Mouse (Mus musculus): Measurements from ENCODE around the gene Tpst1. TPM values are rescaled to one million over a fixed set of nuclear protein-coding genes. Genes with fewer than 3 reads are reported as not detected.

Gene Tpst1
- polyA plus RNA-seq, 1 experiment from 2014 or later: 57.0 TPM

DNA sequence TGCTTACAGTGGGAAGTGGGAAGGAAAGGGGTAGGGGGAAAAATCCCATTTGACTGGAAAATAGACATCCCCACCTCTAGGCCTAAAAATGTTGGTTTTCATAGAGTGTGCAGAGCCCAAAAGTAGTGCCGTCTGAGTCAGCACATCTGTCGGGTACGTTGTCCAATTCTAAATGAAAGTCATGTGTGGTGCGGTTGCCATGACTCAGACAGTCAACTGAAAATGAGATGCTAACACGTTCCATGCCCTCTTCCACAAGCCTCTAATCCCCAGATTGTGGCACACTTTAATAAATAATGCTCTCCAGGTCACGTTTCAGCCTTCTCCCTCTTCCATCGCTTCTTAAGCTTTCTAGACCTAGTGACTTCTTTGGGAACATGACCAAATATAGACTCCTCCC lies 43.7 kb downstream of the Tpst1 start:
- Histone ChIP-seq H3K27me3 (ENCODE audit: control insufficient read depth, insufficient read depth, low read length) (no peaks in the 10 kb centered on the region), H3K4me1 (ENCODE audit: control insufficient read depth, insufficient read depth, low read length) (no peaks in the 10 kb centered on the region), H3K36me3 (ENCODE audit: control insufficient read depth, insufficient read depth, low read length) (0 out of 2 replicates have a peak, but pooled peaks cover 4% of the 10 kb centered on the region), H3K4me2 (ENCODE audit: low read depth) (no peak overlapping the region), H3K9ac (ENCODE audit: low read length) (no peak overlapping the region), H3K27ac (ENCODE audit: low read depth, low read length) (no peak overlapping the region), H3K9me3 (ENCODE audit: control insufficient read depth, low read length) (no peaks in the 10 kb centered on the region), H3K4me3 (ENCODE audit: low read depth, low read length) (no peak overlapping the region)
- 94% methylated on average over 7 of the region's 7 CpGs for WGBS
- ATAC-seq (ENCODE audit: insufficient read depth, low FRiP score, low TSS enrichment) (no peak), DNase-seq (ENCODE audit: low spot score) (no peak)

DNA sequence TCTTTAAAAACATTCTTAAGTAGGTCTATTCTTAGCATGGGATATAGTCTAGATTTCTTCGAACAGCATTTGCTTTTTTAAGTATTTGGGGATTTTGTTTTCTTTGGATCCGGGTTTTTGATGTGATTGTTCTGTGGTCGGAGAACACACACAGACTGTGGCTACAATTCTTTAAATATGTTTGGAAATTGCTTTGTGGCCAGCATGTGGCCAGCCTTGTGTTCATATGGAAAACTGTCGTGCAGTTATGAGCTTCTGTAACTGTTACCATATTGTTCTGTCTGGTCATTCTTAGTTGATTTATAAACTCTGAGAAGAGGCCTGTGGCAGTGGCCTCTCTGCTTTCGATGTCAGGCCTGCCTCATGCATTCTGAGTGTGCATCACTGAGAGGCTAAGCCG lies 44.8 kb downstream of the Tpst1 start:
- WGBS: 84% methylated on average over 6 of the region's 6 CpGs
- ATAC-seq (ENCODE audit: insufficient read depth, low FRiP score, low TSS enrichment) (no peak), DNase-seq (ENCODE audit: low spot score) (no peak)
- no peaks in the 10 kb centered on the region for H3K4me1 ChIP-seq (ENCODE audit: control insufficient read depth, insufficient read depth, low read length)
- no peak overlapping the region for H3K9ac ChIP-seq (ENCODE audit: low read length)
- H3K36me3 ChIP-seq (ENCODE audit: control insufficient read depth, insufficient read depth, low read length): 0 out of 2 replicates have a peak, but pooled peaks cover 4% of the 10 kb centered on the region
- no peaks in the 10 kb centered on the region for H3K27me3 ChIP-seq (ENCODE audit: control insufficient read depth, insufficient read depth, low read length)
- no peaks in the 10 kb centered on the region for H3K9me3 ChIP-seq (ENCODE audit: control insufficient read depth, low read length)
- no peak overlapping the region for H3K27ac ChIP-seq (ENCODE audit: low read depth, low read length)
- H3K4me2 ChIP-seq (ENCODE audit: low read depth): no peak overlapping the region
- H3K4me3 ChIP-seq (ENCODE audit: low read depth, low read length): no peak overlapping the region

DNA sequence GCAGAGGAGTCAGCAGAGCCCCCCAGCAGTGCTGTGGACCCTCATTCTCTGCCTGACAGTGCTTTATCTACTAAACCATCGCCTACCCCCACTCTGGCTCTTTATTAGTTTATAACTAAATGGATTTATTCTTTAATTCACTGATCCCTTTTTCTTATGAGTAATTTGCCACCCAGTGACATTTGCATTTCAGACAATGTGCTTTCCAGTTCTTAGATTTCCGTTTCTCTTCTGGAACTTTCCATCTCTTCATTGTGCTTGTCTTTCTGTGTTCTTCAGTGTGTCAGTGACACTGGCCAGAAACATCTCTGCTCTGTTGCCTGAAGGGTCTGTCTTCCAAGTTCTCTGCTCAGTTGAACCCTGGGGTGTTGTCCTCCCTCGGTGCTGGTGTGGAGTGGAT lies 46.1 kb downstream of the Tpst1 start:
- Histone ChIP-seq H3K4me1 (ENCODE audit: control insufficient read depth, insufficient read depth, low read length) (no peaks in the 10 kb centered on the region), H3K27me3 (ENCODE audit: control insufficient read depth, insufficient read depth, low read length) (no peaks in the 10 kb centered on the region), H3K4me2 (ENCODE audit: low read depth) (no peak overlapping the region), H3K27ac (ENCODE audit: low read depth, low read length) (no peak overlapping the region), H3K9me3 (ENCODE audit: control insufficient read depth, low read length) (no peaks in the 10 kb centered on the region), H3K9ac (ENCODE audit: low read length) (no peak overlapping the region), H3K36me3 (ENCODE audit: control insufficient read depth, insufficient read depth, low read length) (0 out of 2 replicates have a peak, but pooled peaks cover 4% of the 10 kb centered on the region), H3K4me3 (ENCODE audit: low read depth, low read length) (no peak overlapping the region)
- ATAC-seq (ENCODE audit: insufficient read depth, low FRiP score, low TSS enrichment) (no peak), DNase-seq (ENCODE audit: low spot score) (no peak)
- WGBS: 85% methylated on average over 3 of the region's 3 CpGs

DNA sequence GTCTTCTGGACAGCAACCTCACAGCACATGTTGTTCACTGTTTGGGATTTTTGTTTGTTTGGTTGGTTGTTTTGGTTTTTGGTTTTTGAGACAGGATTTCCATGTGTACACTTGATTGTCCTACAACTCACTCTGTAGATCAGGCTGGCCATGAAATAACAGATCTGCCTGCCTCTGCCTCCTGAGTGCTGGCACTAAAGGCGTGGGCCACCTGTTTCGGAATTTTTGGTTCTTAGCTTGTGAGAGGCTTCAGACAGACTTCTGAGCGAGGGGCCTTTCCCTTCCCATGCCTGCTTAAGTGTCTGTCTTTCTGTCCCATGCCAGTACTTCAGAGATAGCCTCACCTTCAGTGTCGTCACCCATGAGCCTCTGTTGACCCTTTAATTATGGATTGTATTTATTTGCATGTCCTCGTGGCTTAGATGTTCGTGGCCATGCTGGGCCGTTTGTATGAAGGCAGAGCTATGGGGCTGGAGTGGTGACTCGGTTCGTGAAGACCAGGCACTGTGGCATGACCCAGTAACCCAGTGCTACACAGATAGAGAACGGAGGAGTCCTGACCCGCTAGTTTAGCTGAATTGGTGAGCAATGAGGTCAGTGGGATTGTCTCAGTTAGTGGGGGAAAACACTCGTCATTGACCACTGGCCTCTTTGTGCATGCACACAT lies 47.1 kb downstream of the Tpst1 start:
- no peak for ATAC-seq (ENCODE audit: insufficient read depth, low FRiP score, low TSS enrichment)
- DNase-seq (ENCODE audit: low spot score): no peak

GRCm38 (mm10) chr5:130120904-130121303 lies 47.8 kb downstream of the Tpst1 start:
- H3K4me1 ChIP-seq (ENCODE audit: control insufficient read depth, insufficient read depth, low read length): no peaks in the 10 kb centered on the region
- no peak overlapping the region for H3K27ac ChIP-seq (ENCODE audit: low read depth, low read length)
- H3K4me3 ChIP-seq (ENCODE audit: low read depth, low read length): no peak overlapping the region
- 65% methylated on average over 6 of the region's 6 CpGs for WGBS
- no peaks in the 10 kb centered on the region for H3K9me3 ChIP-seq (ENCODE audit: control insufficient read depth, low read length)
- H3K36me3 ChIP-seq (ENCODE audit: control insufficient read depth, insufficient read depth, low read length): no peaks in the 10 kb centered on the region
- no peaks in the 10 kb centered on the region for H3K27me3 ChIP-seq (ENCODE audit: control insufficient read depth, insufficient read depth, low read length)
- no peak overlapping the region for H3K9ac ChIP-seq (ENCODE audit: low read length)
- ATAC-seq (ENCODE audit: insufficient read depth, low FRiP score, low TSS enrichment): no peak
- no peak overlapping the region for H3K4me2 ChIP-seq (ENCODE audit: low read depth)
- DNase-seq (ENCODE audit: low spot score): peak; percentile 35

More for the DNA sequence above, 47.1 kb downstream of the Tpst1 start:
- no peaks in the 10 kb centered on the region for H3K9me3 ChIP-seq (ENCODE audit: control insufficient read depth, low read length)
- H3K9ac ChIP-seq (ENCODE audit: low read length): no peak overlapping the region
- no peaks in the 10 kb centered on the region for H3K4me1 ChIP-seq (ENCODE audit: control insufficient read depth, insufficient read depth, low read length)
- H3K27me3 ChIP-seq (ENCODE audit: control insufficient read depth, insufficient read depth, low read length): no peaks in the 10 kb centered on the region
- H3K4me3 ChIP-seq (ENCODE audit: low read depth, low read length): no peak overlapping the region
- H3K27ac ChIP-seq (ENCODE audit: low read depth, low read length): no peak overlapping the region
- no peak overlapping the region for H3K4me2 ChIP-seq (ENCODE audit: low read depth)
- 89% methylated on average over 12 of the region's 12 CpGs for WGBS
- no peaks in the 10 kb centered on the region for H3K36me3 ChIP-seq (ENCODE audit: control insufficient read depth, insufficient read depth, low read length)

DNA sequence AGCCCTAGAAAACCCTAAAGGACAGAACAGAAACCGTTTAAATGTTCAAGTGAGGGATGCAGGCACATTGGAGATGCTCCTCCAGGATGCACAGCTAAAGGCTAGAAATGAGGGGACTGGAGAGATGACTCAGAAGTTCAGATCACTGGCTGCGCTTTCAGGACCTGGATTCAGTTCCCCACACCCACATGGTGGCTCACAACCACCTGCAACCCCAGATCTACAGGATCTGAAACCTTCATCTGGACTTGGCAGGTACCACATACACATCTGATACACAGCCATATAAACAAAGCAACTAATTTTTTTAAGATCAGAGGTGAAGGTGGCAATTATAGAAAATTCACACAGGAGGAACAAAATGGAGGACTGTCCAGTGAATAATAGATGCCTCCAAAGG lies 49.2 kb downstream of the Tpst1 start:
- 93% methylated on average over 2 of the region's 2 CpGs for WGBS
- Histone ChIP-seq H3K9ac (ENCODE audit: low read length) (no peak overlapping the region), H3K27me3 (ENCODE audit: control insufficient read depth, insufficient read depth, low read length) (no peaks in the 10 kb centered on the region), H3K9me3 (ENCODE audit: control insufficient read depth, low read length) (no peaks in the 10 kb centered on the region), H3K4me2 (ENCODE audit: low read depth) (no peak overlapping the region), H3K36me3 (ENCODE audit: control insufficient read depth, insufficient read depth, low read length) (no peaks in the 10 kb centered on the region), H3K4me3 (ENCODE audit: low read depth, low read length) (no peak overlapping the region), H3K4me1 (ENCODE audit: control insufficient read depth, insufficient read depth, low read length) (no peaks in the 10 kb centered on the region), H3K27ac (ENCODE audit: low read depth, low read length) (no peak overlapping the region)
- no peak for ATAC-seq (ENCODE audit: insufficient read depth, low FRiP score, low TSS enrichment)
- no peak for DNase-seq (ENCODE audit: low spot score)

DNA sequence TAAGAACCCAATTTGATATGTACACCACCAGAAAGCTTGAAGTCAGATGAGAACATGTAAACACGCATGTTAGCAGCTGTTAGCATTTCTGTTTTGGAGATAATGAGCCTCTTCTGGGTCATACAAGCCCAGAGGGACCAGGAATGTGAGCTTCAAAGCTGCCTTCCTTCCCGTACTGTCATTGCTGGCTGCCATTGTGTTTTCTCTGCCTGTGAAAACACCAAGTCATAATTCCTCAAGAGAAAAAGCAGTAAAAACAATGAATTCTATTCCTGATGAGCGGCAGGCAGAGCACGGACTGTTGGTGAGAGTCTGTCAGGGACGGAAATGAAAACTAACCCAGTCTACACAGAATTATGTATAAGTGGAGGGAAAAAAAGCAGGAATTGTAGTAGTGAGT lies 51.1 kb downstream of the Tpst1 start:
- Histone ChIP-seq H3K9ac (ENCODE audit: low read length) (no peak overlapping the region), H3K4me1 (ENCODE audit: control insufficient read depth, insufficient read depth, low read length) (no peaks in the 10 kb centered on the region), H3K4me3 (ENCODE audit: low read depth, low read length) (no peak overlapping the region), H3K4me2 (ENCODE audit: low read depth) (no peak overlapping the region), H3K9me3 (ENCODE audit: control insufficient read depth, low read length) (no peaks in the 10 kb centered on the region), H3K27me3 (ENCODE audit: control insufficient read depth, insufficient read depth, low read length) (no peaks in the 10 kb centered on the region), H3K36me3 (ENCODE audit: control insufficient read depth, insufficient read depth, low read length) (no peaks in the 10 kb centered on the region), H3K27ac (ENCODE audit: low read depth, low read length) (no peak overlapping the region)
- DNase-seq (ENCODE audit: low spot score): no peak
- ATAC-seq (ENCODE audit: insufficient read depth, low FRiP score, low TSS enrichment): no peak
- 78% methylated on average over 5 of the region's 5 CpGs for WGBS

DNA sequence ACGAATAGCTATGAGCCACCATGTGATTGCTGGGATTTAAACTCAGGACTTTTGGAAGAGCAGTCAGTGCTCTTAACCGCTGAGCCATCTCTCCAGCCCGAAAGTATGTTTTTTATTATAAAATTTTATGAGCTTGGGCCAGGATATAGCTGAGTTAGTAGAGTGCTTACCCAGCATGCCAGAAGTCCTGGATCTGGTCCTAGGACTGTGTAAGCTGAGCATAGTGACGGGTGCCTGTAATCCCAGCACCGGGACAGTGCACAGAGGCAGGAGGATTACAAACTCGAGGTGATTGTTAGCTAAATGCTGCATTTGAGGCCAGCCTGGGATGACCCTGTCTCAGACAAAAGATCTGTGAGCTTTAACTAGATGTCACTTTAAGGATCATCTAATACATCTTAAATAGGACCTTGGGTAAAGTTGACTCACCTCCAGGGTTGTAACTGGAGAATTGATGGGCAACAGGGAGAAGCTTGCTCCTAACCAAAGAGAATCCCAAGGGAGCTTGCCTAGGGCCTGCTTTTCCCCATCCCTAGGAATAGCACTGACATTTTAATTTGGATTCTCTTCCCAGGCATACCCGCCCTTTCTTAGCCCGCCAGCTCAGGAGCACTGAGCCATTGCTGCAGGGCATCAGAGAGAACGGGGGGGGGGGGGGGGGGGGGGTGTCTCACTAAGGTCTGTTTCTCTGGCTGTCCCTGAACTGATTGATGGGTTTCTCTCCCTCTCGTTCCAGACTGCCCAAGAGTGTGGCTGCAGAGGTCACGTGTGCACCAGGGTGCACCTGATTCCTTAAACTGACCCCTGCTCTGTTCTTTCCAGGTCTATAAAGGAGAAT lies 55.8 kb downstream of the Tpst1 start:
- ATAC-seq (ENCODE audit: insufficient read depth, low FRiP score, low TSS enrichment) (no peak), DNase-seq (ENCODE audit: low spot score) (no peak)
- Histone ChIP-seq H3K36me3 (ENCODE audit: control insufficient read depth, insufficient read depth, low read length) (no peaks in the 10 kb centered on the region; the same call in 1 of the 2 replicates), H3K27ac (ENCODE audit: low read depth, low read length) (no peak overlapping the region), H3K4me3 (ENCODE audit: low read depth, low read length) (no peak overlapping the region), H3K27me3 (ENCODE audit: control insufficient read depth, insufficient read depth, low read length) (no peaks in the 10 kb centered on the region), H3K4me2 (ENCODE audit: low read depth) (no peak overlapping the region), H3K9ac (ENCODE audit: low read length) (no peak overlapping the region), H3K9me3 (ENCODE audit: control insufficient read depth, low read length) (no peaks in the 10 kb centered on the region), H3K4me1 (ENCODE audit: control insufficient read depth, insufficient read depth, low read length) (no peaks in the 10 kb centered on the region)
- 72% methylated on average over 11 of the region's 11 CpGs for WGBS

GRCm38 (mm10) chr5:130129524-130129793 lies 56.3 kb downstream of the Tpst1 start:
- Histone ChIP-seq H3K36me3 (ENCODE audit: control insufficient read depth, insufficient read depth, low read length) (no peaks in the 10 kb centered on the region; the same call in 1 of the 2 replicates), H3K9me3 (ENCODE audit: control insufficient read depth, low read length) (no peaks in the 10 kb centered on the region), H3K27ac (ENCODE audit: low read depth, low read length) (no peak overlapping the region), H3K4me1 (ENCODE audit: control insufficient read depth, insufficient read depth, low read length) (no peaks in the 10 kb centered on the region), H3K4me3 (ENCODE audit: low read depth, low read length) (no peak overlapping the region), H3K27me3 (ENCODE audit: control insufficient read depth, insufficient read depth, low read length) (no peaks in the 10 kb centered on the region), H3K4me2 (ENCODE audit: low read depth) (no peak overlapping the region), H3K9ac (ENCODE audit: low read length) (no peak overlapping the region)
- ATAC-seq (ENCODE audit: insufficient read depth, low FRiP score, low TSS enrichment) (no peak), DNase-seq (ENCODE audit: low spot score) (no peak)
- 92% methylated on average over 5 of the region's 5 CpGs for WGBS
